Mouse (Mus musculus) spleen, adult 2 months (tissue): ENCODE results near the gene Vps16.

Experiments used
- CTCF ChIP-seq: fragments of 200-500 bp; IDR thresholded peaks from 2 replicates; pipeline ENCODE4 v1.5.1; 2011; ENCODE audit warnings: mild to moderate bottlenecking, inconsistent platforms; ENCODE audit not compliant: insufficient read depth, insufficient read length, insufficient replicate concordance; ENCODE audit errors: extremely low read depth
- POLR2A ChIP-seq: fragments of 200-500 bp; IDR thresholded peaks from 2 replicates; pipeline ENCODE4 v1.6.1; 2011; ENCODE audit warnings: low read depth, low read length, inconsistent platforms

DNA sequence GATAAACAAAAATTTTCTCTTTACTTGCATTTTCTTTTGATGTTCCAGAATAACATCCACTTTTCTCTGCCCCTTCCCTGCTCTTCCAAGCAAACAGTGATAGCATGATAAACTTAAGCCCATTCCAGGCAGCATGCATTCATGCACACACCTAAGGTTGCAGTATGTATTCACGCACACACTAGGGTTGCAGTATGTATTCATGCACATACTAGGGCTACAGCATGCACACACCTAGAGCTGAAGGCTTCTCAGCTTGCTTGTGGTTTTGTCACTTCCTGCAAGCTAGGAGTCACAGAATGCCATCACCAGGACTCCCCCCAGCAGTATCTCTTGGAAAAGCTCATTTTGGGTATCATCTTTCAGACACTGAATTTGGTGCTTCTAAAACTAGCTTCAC lies 12.6 kb downstream of the Vps16 start:
- TF ChIP-seq CTCF: no peak
- no peak for TF ChIP-seq POLR2A
